ENCODE assay signal across 22 mouse cellular contexts in genomic region chr11:63029148-63029714, GRCm38 (mm10). TPM values are rescaled to one million over a fixed set of nuclear protein-coding genes. Genes with fewer than 3 reads are reported as not detected.
DNase-seq lines count a peak whose midpoint lies in the region; ATAC-seq lines count a peak whose summit lies in the region.
"Had no signal": no experiment of that assay in that cellular context is flagged by ENCODE, and none has a peak within 500 bp of the region (broad histone marks: within the 10 kb centered on the region; RNA-seq: fewer than 3 reads in every experiment).

No protein-coding gene starts in this region.

- no peak for ATAC-seq in hindbrain, embryonic 16.5 days
- ATAC-seq in midbrain, embryonic 11.5 days (ENCODE audit: low FRiP score): no peak
- ATAC-seq: forebrain, embryonic 16.5 days; midbrain, embryonic 13.5 days had no signal

- H3K9me3 ChIP-seq in hindbrain, embryonic 10.5 days: no peaks in the 10 kb centered on the region
- no peaks in the 10 kb centered on the region for H3K9me3 ChIP-seq in hindbrain, embryonic 16.5 days (ENCODE audit: control insufficient read depth, low read length)
- no peaks in the 10 kb centered on the region for H3K9me3 ChIP-seq in midbrain, embryonic 11.5 days (ENCODE audit: control insufficient read depth, low read length)
- H3K9me3 ChIP-seq: heart, embryonic 15.5 days; stomach, embryonic 15.5 days had no signal

- H3K27ac ChIP-seq in hindbrain, embryonic 10.5 days: no peak overlapping the region
- no peak overlapping the region for H3K27ac ChIP-seq in hindbrain, embryonic 16.5 days (ENCODE audit: low read depth, low read length)
- no peak overlapping the region for H3K27ac ChIP-seq in midbrain, embryonic 11.5 days (ENCODE audit: low read depth, low read length)
- H3K27ac ChIP-seq: heart, embryonic 15.5 days; liver, embryonic 14.5 days; midbrain, embryonic 13.5 days; stomach, embryonic 15.5 days had no signal

- DNase-seq in hindbrain, embryonic 10.5 days (ENCODE audit: low spot score): peak; percentile 15
- peak; percentile 49 for DNase-seq in 3T3-L1 (ENCODE audit: low read depth, low spot score)
- peak; percentile 49 for DNase-seq in embryo, embryonic 10 days (ENCODE audit: low spot score)
- peak; percentile 73 for DNase-seq in fibroblast of lung, adult 2 months (ENCODE audit: low read depth)
- no peak for DNase-seq in ovary, postnatal 14 days (ENCODE audit: low spot score)
- no peak for DNase-seq in midbrain, embryonic 11.5 days (ENCODE audit: low spot score, missing footprints)
- DNase-seq in layer of hippocampus, adult 9-10 months (ENCODE audit: low spot score): no peak
- DNase-seq: adrenal gland, postnatal 10 days; cerebellum, adult 9-11 months; kidney, adult 11 months; layer of hippocampus, postnatal 36 days; right cerebral cortex, postnatal 25 days had no signal

- H3K4me1 ChIP-seq in hindbrain, embryonic 10.5 days (replicated peaks): peaks cover 21% of the 10 kb centered on the region
- H3K4me1 ChIP-seq in hindbrain, embryonic 16.5 days (ENCODE audit: control insufficient read depth, insufficient read depth, low read depth, low read length): no peaks in the 10 kb centered on the region
- H3K4me1 ChIP-seq in midbrain, embryonic 11.5 days (ENCODE audit: control insufficient read depth, insufficient read depth, low read length): peaks cover 2% of the 10 kb centered on the region; the same call in 1 of the 2 replicates
- H3K4me1 ChIP-seq: midbrain, embryonic 13.5 days had no signal

- H3K36me3 ChIP-seq in hindbrain, embryonic 10.5 days: no peaks in the 10 kb centered on the region
- H3K36me3 ChIP-seq in hindbrain, embryonic 16.5 days (ENCODE audit: control insufficient read depth, insufficient read depth, low read length): no peaks in the 10 kb centered on the region
- no peaks in the 10 kb centered on the region for H3K36me3 ChIP-seq in midbrain, embryonic 11.5 days (ENCODE audit: control insufficient read depth, insufficient read depth, low read length)
- H3K36me3 ChIP-seq: heart, embryonic 15.5 days; midbrain, embryonic 13.5 days; stomach, embryonic 15.5 days had no signal

- no peak overlapping the region for H3K4me2 ChIP-seq in hindbrain, embryonic 16.5 days (ENCODE audit: low read length)
- no peak overlapping the region for H3K4me2 ChIP-seq in midbrain, embryonic 11.5 days
- H3K4me2 ChIP-seq: heart, embryonic 15.5 days; midbrain, embryonic 13.5 days; stomach, embryonic 15.5 days had no signal

- no peak overlapping the region for H3K4me3 ChIP-seq in hindbrain, embryonic 10.5 days
- H3K4me3 ChIP-seq in hindbrain, embryonic 16.5 days (ENCODE audit: low read length): no peak overlapping the region
- H3K4me3 ChIP-seq in midbrain, embryonic 11.5 days (ENCODE audit: low read depth, low read length): no peak overlapping the region
- H3K4me3 ChIP-seq: heart, embryonic 15.5 days; midbrain, embryonic 13.5 days; stomach, embryonic 15.5 days had no signal

- H3K27me3 ChIP-seq in hindbrain, embryonic 10.5 days (ENCODE audit: insufficient read depth, poor library complexity, severe bottlenecking): no peaks in the 10 kb centered on the region
- H3K27me3 ChIP-seq in hindbrain, embryonic 16.5 days (replicated peaks; ENCODE audit: control insufficient read depth, insufficient read depth, low read length): no peaks in the 10 kb centered on the region
- no peaks in the 10 kb centered on the region for H3K27me3 ChIP-seq in midbrain, embryonic 11.5 days (ENCODE audit: control insufficient read depth, insufficient read depth, low read length)
- H3K27me3 ChIP-seq: heart, embryonic 15.5 days; midbrain, embryonic 13.5 days; stomach, embryonic 15.5 days had no signal

- WGBS in hindbrain, embryonic 10.5 days: 57% methylated on average over 4 of the region's 4 CpGs
- WGBS in hindbrain, embryonic 16.5 days: 60% methylated on average over 4 of the region's 4 CpGs
- WGBS in midbrain, embryonic 11.5 days: 47% methylated on average over 4 of the region's 4 CpGs

- no peak overlapping the region for H3K9ac ChIP-seq in hindbrain, embryonic 16.5 days (ENCODE audit: low read depth, low read length)
- H3K9ac ChIP-seq in midbrain, embryonic 11.5 days (ENCODE audit: low read length): no peak overlapping the region
- H3K9ac ChIP-seq: heart, embryonic 15.5 days; liver, embryonic 14.5 days; midbrain, embryonic 13.5 days; stomach, embryonic 15.5 days had no signal

RNA-seq across cellular contexts. Expression of gene Tekt3, which starts 32.2 kb away (rescaled TPM):
- not detected in 2 replicates for polyA plus RNA-seq in hindbrain, embryonic 10.5 days (2016; fragmentation: Nextera tagmentation; extraction: Ambion mirVana)
- not detected in 2 replicates for polyA plus RNA-seq in hindbrain, embryonic 16.5 days (2015; fragmentation: Nextera tagmentation; extraction: Ambion mirVana)
- polyA plus RNA-seq in midbrain, embryonic 11.5 days (2014; fragmentation: Nextera tagmentation; extraction: Ambion mirVana): not detected in 2 replicates
- polyA plus RNA-seq: brain, embryonic 14.5 days; C2C12; forebrain, embryonic 16.5 days; heart, embryonic 15.5 days; liver, embryonic 14.5 days; midbrain, embryonic 13.5 days; neural tube, embryonic 14.5 days; spleen, adult 2 months; stomach, embryonic 15.5 days had no signal

Comparison
In these comparisons a context has a peak if more than half of its experiments do, and no peak if none do; other contexts are left out.
1. DNase-seq: peak in hindbrain, embryonic 10.5 days (single experiment), 3T3-L1 (single experiment), embryo, embryonic 10 days (single experiment) and fibroblast of lung, adult 2 months (single experiment); none in ovary, postnatal 14 days (single experiment), midbrain, embryonic 11.5 days (single experiment) and layer of hippocampus, adult 9-10 months (single experiment).